Mouse (Mus musculus) erythroblast, embryonic 14.5 days (primary cell): Measurements from ENCODE around the gene Cog5.

Source experiments
- GATA1 ChIP-seq: IDR thresholded peaks from 2 replicates; pipeline ENCODE4 v1.6.1; 2012; ENCODE audit warnings: low read length, inconsistent platforms, mixed read lengths
- TAL1 ChIP-seq: IDR thresholded peaks from 3 replicates; pipeline ENCODE4 v1.6.1; 2012; ENCODE audit warnings: low read length, inconsistent platforms, mixed read lengths

- no peak for TF ChIP-seq TAL1
- TF ChIP-seq GATA1 = no peak
These were observed 270.7 kb downstream of the Cog5 start for GRCm38 (mm10) chr12:31925343-31925742.
